Mouse (Mus musculus): ENCODE data around the gene Dram2. TPM values are rescaled to one million over a fixed set of nuclear protein-coding genes. Genes with fewer than 3 reads are reported as not detected.

The Dram2 gene
- polyA plus RNA-seq (2012; ENCODE audit: insufficient read depth, insufficient read length, missing spikeins): 107 and 131 TPM in 2 replicates

GRCm38 (mm10) chr3:106547171-106547923 is at the start of gene Dram2, which contains the start of gene Cept1:
Dram2 (plus strand) TSS chr3:106547798.
Cept1 (minus strand) TSS chr3:106547802.
- peak within 1 kb of the TSS; percentile 90 for H3K4me3 ChIP-seq (ENCODE audit: insufficient read depth, low read depth, low read length)
- H3K27ac ChIP-seq (replicated peaks; ENCODE audit: low read depth, low read length): peak within 1 kb of the TSS; percentile 97
- peaks cover 6% of the 10 kb centered on the region; the same call in 1 of the 2 replicates for H3K4me1 ChIP-seq (ENCODE audit: control insufficient read depth, insufficient read depth, insufficient read length, low read length)

GRCm38 (mm10) chr3:106500510-106500909 is 47.1 kb upstream of the Dram2 start:
- Histone ChIP-seq H3K4me3 (ENCODE audit: insufficient read depth, low read depth, low read length) (no peak overlapping the region), H3K4me1 (ENCODE audit: control insufficient read depth, insufficient read depth, insufficient read length, low read length) (peaks cover 2% of the 10 kb centered on the region; the same call in 1 of the 2 replicates), H3K27ac (replicated peaks; ENCODE audit: low read depth, low read length) (no peak overlapping the region)

GRCm38 (mm10) chr3:106502892-106503291 is 44.7 kb upstream of the Dram2 start:
- H3K4me3 ChIP-seq (ENCODE audit: insufficient read depth, low read depth, low read length): no peak overlapping the region
- no peak overlapping the region for H3K27ac ChIP-seq (replicated peaks; ENCODE audit: low read depth, low read length)

GRCm38 (mm10) chr3:106510669-106511068 is 36.9 kb upstream of the Dram2 start:
- H3K4me1 ChIP-seq (ENCODE audit: control insufficient read depth, insufficient read depth, insufficient read length, low read length): no peaks in the 10 kb centered on the region
- no peak overlapping the region for H3K27ac ChIP-seq (replicated peaks; ENCODE audit: low read depth, low read length)
- H3K4me3 ChIP-seq (ENCODE audit: insufficient read depth, low read depth, low read length): no peak overlapping the region

More at GRCm38 (mm10) chr3:106502892-106503291, 44.7 kb upstream of the Dram2 start:
- H3K4me1 ChIP-seq (ENCODE audit: control insufficient read depth, insufficient read depth, insufficient read length, low read length): no peaks in the 10 kb centered on the region

GRCm38 (mm10) chr3:106515016-106515415 is 32.6 kb upstream of the Dram2 start:
- H3K4me3 ChIP-seq (ENCODE audit: insufficient read depth, low read depth, low read length): no peak overlapping the region
- no peaks in the 10 kb centered on the region for H3K4me1 ChIP-seq (ENCODE audit: control insufficient read depth, insufficient read depth, insufficient read length, low read length)
- no peak overlapping the region for H3K27ac ChIP-seq (replicated peaks; ENCODE audit: low read depth, low read length)

GRCm38 (mm10) chr3:106522730-106523129 is 24.9 kb upstream of the Dram2 start:
- Histone ChIP-seq H3K27ac (replicated peaks; ENCODE audit: low read depth, low read length) (no peak overlapping the region), H3K4me3 (ENCODE audit: insufficient read depth, low read depth, low read length) (no peak overlapping the region), H3K4me1 (ENCODE audit: control insufficient read depth, insufficient read depth, insufficient read length, low read length) (no peaks in the 10 kb centered on the region)

GRCm38 (mm10) chr3:106526411-106526810 is 21.2 kb upstream of the Dram2 start:
- Histone ChIP-seq H3K27ac (replicated peaks; ENCODE audit: low read depth, low read length) (no peak overlapping the region), H3K4me1 (ENCODE audit: control insufficient read depth, insufficient read depth, insufficient read length, low read length) (no peaks in the 10 kb centered on the region), H3K4me3 (ENCODE audit: insufficient read depth, low read depth, low read length) (no peak overlapping the region)

GRCm38 (mm10) chr3:106528032-106528431 is 19.6 kb upstream of the Dram2 start:
- no peak overlapping the region for H3K27ac ChIP-seq (replicated peaks; ENCODE audit: low read depth, low read length)
- H3K4me3 ChIP-seq (ENCODE audit: insufficient read depth, low read depth, low read length): no peak overlapping the region
- H3K4me1 ChIP-seq (ENCODE audit: control insufficient read depth, insufficient read depth, insufficient read length, low read length): no peaks in the 10 kb centered on the region

- Histone ChIP-seq H3K4me3 (ENCODE audit: insufficient read depth, low read depth, low read length) (no peak overlapping the region), H3K4me1 (ENCODE audit: control insufficient read depth, insufficient read depth, insufficient read length, low read length) (no peaks in the 10 kb centered on the region), H3K27ac (replicated peaks; ENCODE audit: low read depth, low read length) (no peak overlapping the region)
These were observed 14.3 kb upstream of the Dram2 start for GRCm38 (mm10) chr3:106533277-106533676.

- no peak overlapping the region for H3K27ac ChIP-seq (replicated peaks; ENCODE audit: low read depth, low read length)
- peaks cover 4% of the 10 kb centered on the region; the same call in 1 of the 2 replicates for H3K4me1 ChIP-seq (ENCODE audit: control insufficient read depth, insufficient read depth, insufficient read length, low read length)
- H3K4me3 ChIP-seq (ENCODE audit: insufficient read depth, low read depth, low read length): no peak overlapping the region
These were observed 2.8 kb upstream of the Dram2 start for GRCm38 (mm10) chr3:106544721-106545316.

GRCm38 (mm10) chr3:106547924-106548539 is 434 bp downstream of the Dram2 start:
- Histone ChIP-seq H3K27ac (replicated peaks; ENCODE audit: low read depth, low read length) (peak overlapping the region; percentile 97), H3K4me1 (ENCODE audit: control insufficient read depth, insufficient read depth, insufficient read length, low read length) (peaks cover 6% of the 10 kb centered on the region; the same call in 1 of the 2 replicates), H3K4me3 (ENCODE audit: insufficient read depth, low read depth, low read length) (peak overlapping the region; percentile 90)

GRCm38 (mm10) chr3:106548971-106549370 is 1.4 kb downstream of the Dram2 start:
- H3K27ac ChIP-seq (replicated peaks; ENCODE audit: low read depth, low read length): no peak overlapping the region
- peak overlapping the region; percentile 1; the same call in 1 of the 2 replicates for H3K4me3 ChIP-seq (ENCODE audit: insufficient read depth, low read depth, low read length)
- peaks cover 5% of the 10 kb centered on the region; the same call in 1 of the 2 replicates for H3K4me1 ChIP-seq (ENCODE audit: control insufficient read depth, insufficient read depth, insufficient read length, low read length)

- Histone ChIP-seq H3K27ac (replicated peaks; ENCODE audit: low read depth, low read length) (peak overlapping the region; percentile 45; the same call in 1 of the 2 replicates), H3K4me1 (ENCODE audit: control insufficient read depth, insufficient read depth, insufficient read length, low read length) (peaks cover 4% of the 10 kb centered on the region; the same call in 1 of the 2 replicates), H3K4me3 (ENCODE audit: insufficient read depth, low read depth, low read length) (no peak overlapping the region)
These were observed 5.8 kb downstream of the Dram2 start for GRCm38 (mm10) chr3:106553411-106553810.

GRCm38 (mm10) chr3:106555743-106556250 is 8.2 kb downstream of the Dram2 start:
- H3K27ac ChIP-seq (replicated peaks; ENCODE audit: low read depth, low read length): no peak overlapping the region
- H3K4me3 ChIP-seq (ENCODE audit: insufficient read depth, low read depth, low read length): no peak overlapping the region

GRCm38 (mm10) chr3:106558271-106558670 is 10.7 kb downstream of the Dram2 start:
- Histone ChIP-seq H3K4me1 (ENCODE audit: control insufficient read depth, insufficient read depth, insufficient read length, low read length) (0 out of 2 replicates have a peak, but pooled peaks cover 2% of the 10 kb centered on the region), H3K27ac (replicated peaks; ENCODE audit: low read depth, low read length) (no peak overlapping the region), H3K4me3 (ENCODE audit: insufficient read depth, low read depth, low read length) (no peak overlapping the region)

More at GRCm38 (mm10) chr3:106555743-106556250, 8.2 kb downstream of the Dram2 start:
- peaks cover 4% of the 10 kb centered on the region; the same call in 1 of the 2 replicates for H3K4me1 ChIP-seq (ENCODE audit: control insufficient read depth, insufficient read depth, insufficient read length, low read length)
